In the genomic region with DNA sequence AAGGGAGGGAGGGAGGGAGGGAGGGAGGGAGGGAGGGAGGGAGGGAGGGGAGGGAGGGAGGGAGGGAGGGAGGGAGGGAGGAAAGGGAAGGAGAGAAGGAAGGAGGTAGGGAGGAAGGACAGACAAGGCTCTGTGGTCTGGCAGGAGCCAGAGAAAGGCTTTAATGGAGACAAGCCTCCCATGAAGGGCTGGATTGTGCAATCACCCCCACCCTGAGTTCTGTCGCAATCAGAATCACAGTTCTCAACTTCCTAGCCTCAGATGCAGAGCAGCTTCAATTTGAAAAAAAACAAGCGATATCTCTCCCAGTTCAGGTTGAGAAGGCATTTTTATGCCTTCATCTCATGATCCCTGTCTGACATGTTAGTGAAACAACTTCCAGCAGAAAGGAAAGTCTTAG, we compare ENCODE assay signal across 13 mouse cellular contexts. TPM values are rescaled to one million over a fixed set of nuclear protein-coding genes. Genes with fewer than 3 reads are reported as not detected.
DNase-seq lines count a peak whose midpoint lies in the region; ATAC-seq lines count a peak whose summit lies in the region.
"Had no signal": no experiment of that assay in that cellular context is flagged by ENCODE, and none has a peak within 500 bp of the region (broad histone marks: within the 10 kb centered on the region; RNA-seq: fewer than 3 reads in every experiment).

No protein-coding gene starts in this region.

- no peaks in the 10 kb centered on the region for H3K36me3 ChIP-seq in lung, embryonic 15.5 days
- H3K36me3 ChIP-seq: forebrain, embryonic 12.5 days; hindbrain, embryonic 12.5 days; midbrain, embryonic 15.5 days had no signal

- no peaks in the 10 kb centered on the region for H3K4me1 ChIP-seq in lung, embryonic 15.5 days
- H3K4me1 ChIP-seq: forebrain, embryonic 12.5 days; hindbrain, embryonic 12.5 days; midbrain, embryonic 15.5 days had no signal

- no peaks in the 10 kb centered on the region for H3K27me3 ChIP-seq in lung, embryonic 15.5 days
- H3K27me3 ChIP-seq: forebrain, embryonic 12.5 days; hindbrain, embryonic 12.5 days; midbrain, embryonic 15.5 days had no signal

- H3K27ac ChIP-seq in lung, embryonic 15.5 days = no peak overlapping the region
- H3K27ac ChIP-seq: forebrain, embryonic 12.5 days; hindbrain, embryonic 12.5 days; left cerebral cortex, adult 2 months; midbrain, embryonic 15.5 days had no signal

- no peaks in the 10 kb centered on the region for H3K9me3 ChIP-seq in lung, embryonic 15.5 days
- H3K9me3 ChIP-seq: forebrain, embryonic 12.5 days; hindbrain, embryonic 12.5 days; midbrain, embryonic 15.5 days had no signal

- no peak overlapping the region for H3K4me2 ChIP-seq in lung, embryonic 15.5 days
- H3K4me2 ChIP-seq: forebrain, embryonic 12.5 days; hindbrain, embryonic 12.5 days; midbrain, embryonic 15.5 days had no signal

- ATAC-seq in lung, embryonic 15.5 days (ENCODE audit: borderline replicate concordance, extremely low read depth, low FRiP score, low TSS enrichment) = peak; percentile 67; the same call in 1 of the 2 replicates
- ATAC-seq: midbrain, embryonic 15.5 days had no signal

- DNase-seq in urinary bladder, postnatal 14 days (ENCODE audit: low spot score) = peak; percentile 70
- DNase-seq in urinary bladder, postnatal 10 days (ENCODE audit: low spot score) = no peak
- DNase-seq in fibroblast of lung, adult 2 months (ENCODE audit: low read depth) = peak; percentile 63
- DNase-seq in cerebellum, postnatal 25 days = no peak
- no peak for DNase-seq in kidney, postnatal 25 days
- no peak for DNase-seq in testis, postnatal 14 days (ENCODE audit: low spot score)
- DNase-seq: cerebellum, adult 18-20 months; thymus, adult 18-20 months had no signal

- no peak overlapping the region for H3K9ac ChIP-seq in lung, embryonic 15.5 days
- H3K9ac ChIP-seq: forebrain, embryonic 12.5 days; hindbrain, embryonic 12.5 days; midbrain, embryonic 15.5 days had no signal

- no peak overlapping the region for H3K4me3 ChIP-seq in lung, embryonic 15.5 days
- H3K4me3 ChIP-seq: forebrain, embryonic 12.5 days; hindbrain, embryonic 12.5 days; left cerebral cortex, adult 2 months; midbrain, embryonic 15.5 days had no signal

- WGBS in lung, embryonic 15.5 days = 65% methylated on average over 2 of the region's 2 CpGs

RNA-seq across cellular contexts. Expression of gene Emilin2, which starts 11.4 kb away (rescaled TPM):
- 6.2 and 6.9 TPM in 2 replicates for polyA plus RNA-seq in lung, embryonic 15.5 days (2015; fragmentation: Nextera tagmentation; extraction: Ambion mirVana)

Comparison
In these comparisons a context has a peak if more than half of its experiments do, and no peak if none do; other contexts are left out.
1. DNase-seq: peak in urinary bladder, postnatal 14 days (single experiment) and fibroblast of lung, adult 2 months (single experiment); none in urinary bladder, postnatal 10 days (single experiment), cerebellum, postnatal 25 days (0 of 2), kidney, postnatal 25 days (0 of 2) and testis, postnatal 14 days (single experiment).